Mouse (Mus musculus) ovary, postnatal 14 days (tissue): ENCODE results near the gene Gm21887.
"Not testable (repeated sequence)": the region's sequence is repeated elsewhere in the genome, so short reads cannot be mapped to it uniquely, and the experiment has no call there.

Source experiments
- DNase-seq: peaks from one replicate; pipeline ENCODE4 v3.0.0; 2022; ENCODE audit warnings: low spot score

Gene Gm21887

GRCm38 (mm10) chrX:170013421-170013820 is 4.0 kb downstream of the Gm21887 start:
- DNase-seq = not testable (repeated sequence)

- DNase-seq = not testable (repeated sequence)
Measured at GRCm38 (mm10) chrX:170014038-170014437, 4.6 kb downstream of the Gm21887 start.

DNA sequence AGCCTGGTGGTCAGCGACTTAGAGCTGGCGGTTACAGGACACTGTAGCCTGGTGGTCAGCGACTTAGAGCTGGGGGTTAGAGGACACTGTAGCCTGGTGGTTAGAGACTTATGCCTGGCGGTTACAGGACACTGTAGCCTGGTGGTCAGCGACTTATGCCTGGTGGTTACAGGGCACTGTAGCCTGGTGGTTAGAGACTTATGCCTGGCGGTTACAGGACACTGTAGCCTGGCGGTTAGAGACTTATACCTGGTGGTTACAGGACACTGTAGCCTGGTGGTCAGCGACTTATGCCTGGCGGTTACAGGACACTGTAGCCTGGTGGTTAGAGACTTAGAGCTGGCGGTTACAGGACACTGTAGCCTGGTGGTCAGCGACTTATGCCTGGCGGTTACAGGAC is 6.4 kb downstream of the Gm21887 start:
- not testable (repeated sequence) for DNase-seq

DNA sequence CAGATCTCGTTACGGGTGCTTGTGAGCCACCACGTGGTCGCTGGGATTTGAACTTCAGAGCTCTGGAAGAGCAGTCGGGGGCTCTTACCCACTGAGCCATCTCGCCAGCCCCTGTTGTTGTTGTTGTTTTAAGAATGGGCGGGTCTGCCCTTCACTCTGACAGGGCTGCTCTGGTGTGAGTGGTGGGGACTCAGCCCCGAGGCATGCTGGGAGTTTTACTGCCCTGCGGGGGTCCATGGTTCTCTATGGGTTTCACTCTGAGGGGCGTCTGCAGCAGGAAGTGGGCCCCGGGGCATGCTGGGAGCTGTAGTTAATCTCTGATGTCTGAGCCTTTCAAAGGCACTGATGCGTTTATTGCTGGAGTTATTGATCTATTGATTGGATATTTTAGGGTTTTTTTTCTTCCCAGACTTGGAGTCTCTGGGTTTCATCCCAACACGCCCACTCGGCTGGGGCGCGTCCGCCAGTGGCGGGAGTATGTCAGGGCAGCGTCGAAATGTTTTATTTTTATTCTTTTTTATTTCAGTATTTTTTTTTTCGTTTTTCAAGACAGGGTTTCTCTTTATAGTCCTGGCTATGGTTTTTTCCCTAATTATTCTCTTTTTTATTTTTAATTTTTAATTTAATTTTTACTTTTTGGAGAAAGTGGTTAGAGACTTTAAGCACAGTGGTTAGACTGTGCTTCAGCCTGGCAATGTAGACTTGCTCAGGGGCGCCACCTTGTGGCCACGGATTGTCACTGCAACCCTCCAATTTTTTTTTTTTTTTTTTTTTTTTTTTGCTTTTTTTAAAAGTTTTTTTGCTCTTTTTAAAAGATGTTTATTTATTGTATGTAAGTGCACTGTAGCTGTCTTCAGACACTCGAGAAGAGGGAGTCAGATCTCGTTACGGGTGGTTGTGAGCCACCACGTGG is 8.1 kb downstream of the Gm21887 start:
- not testable (repeated sequence) for DNase-seq

DNA sequence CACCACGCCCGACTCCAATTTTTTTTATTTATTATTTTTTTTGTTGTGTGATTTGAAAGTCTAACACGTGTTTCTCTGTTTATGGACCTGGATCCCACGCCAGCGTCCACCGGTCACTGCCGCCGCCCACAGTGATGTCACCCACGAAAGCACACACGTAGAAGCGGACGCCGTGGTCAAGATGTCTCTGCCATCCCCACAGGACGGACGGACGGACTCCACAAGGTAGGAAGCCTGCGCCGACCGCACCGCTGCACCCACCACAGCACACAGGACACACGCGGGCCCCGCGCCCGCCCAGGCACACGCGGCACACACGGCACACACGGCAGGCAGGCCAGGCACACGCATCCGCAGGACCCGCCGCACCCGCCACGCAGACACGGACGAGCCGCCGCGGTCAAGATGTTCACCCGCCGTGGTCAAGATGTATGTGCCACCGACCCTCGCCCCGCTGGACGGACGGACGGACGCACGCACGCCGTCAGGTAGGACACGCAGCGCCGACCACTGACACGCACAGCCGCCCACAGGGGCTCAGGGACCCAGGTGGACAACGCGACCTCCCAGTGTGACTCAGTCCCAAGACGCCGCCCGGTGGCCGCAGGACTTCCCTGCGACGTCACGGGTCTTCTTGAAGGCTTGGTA is 9.2 kb downstream of the Gm21887 start:
- DNase-seq = not testable (repeated sequence)

DNA sequence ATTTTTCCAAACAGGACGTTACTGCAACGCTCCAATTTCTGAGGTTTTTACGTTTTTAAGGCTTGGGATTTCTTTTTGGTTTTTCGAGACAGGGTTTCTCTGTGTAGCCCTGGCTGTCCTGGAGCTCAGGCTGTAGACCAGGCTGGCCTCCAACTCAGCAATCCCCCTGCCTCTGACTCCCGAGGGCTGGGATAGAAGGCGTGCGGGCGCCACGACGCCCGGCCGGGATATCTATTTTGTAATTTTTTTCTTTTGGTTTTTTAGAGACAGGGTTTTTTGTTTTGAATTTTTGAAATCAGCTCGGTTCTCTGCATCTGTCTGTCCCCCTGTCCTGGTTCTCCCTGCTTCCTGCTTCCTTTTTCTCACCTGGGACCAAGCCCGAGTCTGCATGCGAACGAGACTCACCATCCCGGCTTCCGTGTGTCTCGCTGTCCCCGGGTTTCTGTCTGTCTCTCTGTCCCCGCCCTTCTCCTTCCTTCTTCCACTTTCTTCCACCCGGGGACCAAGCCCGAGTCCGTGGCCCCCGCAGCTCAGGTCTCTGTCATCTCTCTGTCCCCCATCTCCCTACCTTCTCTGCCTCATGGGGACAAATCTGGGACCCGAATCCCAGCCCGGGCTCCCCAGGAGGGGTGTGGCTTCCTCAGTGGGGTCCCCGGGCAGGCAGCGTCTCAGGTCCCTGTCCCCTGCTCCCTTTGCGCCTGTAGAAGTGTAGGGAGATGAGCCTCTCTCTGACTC is 9.9 kb downstream of the Gm21887 start:
- DNase-seq = not testable (repeated sequence)

DNA sequence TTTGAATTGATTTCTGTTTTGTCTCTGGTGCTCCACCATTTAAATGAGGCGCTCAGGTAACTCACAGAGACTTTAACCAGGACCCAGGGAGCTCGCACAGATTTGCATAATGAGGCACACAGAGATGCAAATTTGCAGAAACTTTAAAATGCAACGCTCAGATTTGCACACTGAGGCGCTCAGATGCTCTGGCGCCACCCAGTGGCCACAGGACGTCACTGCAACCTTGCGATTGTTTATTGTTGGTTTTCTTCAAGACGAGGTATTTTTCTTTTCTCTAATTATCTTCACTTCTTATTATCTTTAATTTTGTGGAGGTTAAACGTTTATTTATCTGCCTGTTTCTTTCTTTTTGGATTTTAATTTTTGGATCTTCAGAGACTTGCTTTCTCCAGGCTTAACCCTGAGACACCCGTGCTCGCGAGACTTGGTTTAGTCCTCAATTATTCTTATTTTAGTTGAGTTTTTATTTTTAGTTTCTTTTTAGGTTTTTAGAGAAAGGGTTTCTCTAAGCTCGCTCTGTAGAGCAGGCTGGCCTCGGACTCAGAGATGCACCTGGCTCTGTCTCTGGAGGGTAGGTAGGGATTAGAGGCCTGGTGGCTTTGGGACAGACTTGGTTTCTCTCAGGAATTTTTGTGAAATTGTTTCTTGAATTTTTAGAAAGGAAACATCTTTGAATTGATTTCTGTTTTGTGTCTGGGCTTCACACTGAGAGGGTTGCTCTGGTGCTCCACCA is 10.7 kb downstream of the Gm21887 start:
- DNase-seq = peak; percentile 87

DNA sequence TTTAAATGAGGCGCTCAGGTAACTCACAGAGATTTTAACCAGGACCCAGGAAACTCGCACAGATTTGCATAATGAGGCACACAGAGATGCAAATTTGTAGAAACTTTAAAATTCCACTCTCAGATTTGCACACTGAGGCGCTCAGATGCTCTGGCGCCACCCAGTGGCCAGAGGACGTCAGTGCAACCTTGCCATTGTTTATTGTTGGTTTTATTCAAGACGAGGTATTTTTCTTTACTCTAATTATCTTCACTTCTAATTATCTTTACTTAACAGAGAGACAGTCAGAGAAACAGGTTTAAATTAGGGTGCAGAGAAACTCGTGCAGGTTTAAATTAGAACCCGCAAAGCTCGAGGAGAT is 11.2 kb downstream of the Gm21887 start:
- peak; percentile 72 for DNase-seq

DNA sequence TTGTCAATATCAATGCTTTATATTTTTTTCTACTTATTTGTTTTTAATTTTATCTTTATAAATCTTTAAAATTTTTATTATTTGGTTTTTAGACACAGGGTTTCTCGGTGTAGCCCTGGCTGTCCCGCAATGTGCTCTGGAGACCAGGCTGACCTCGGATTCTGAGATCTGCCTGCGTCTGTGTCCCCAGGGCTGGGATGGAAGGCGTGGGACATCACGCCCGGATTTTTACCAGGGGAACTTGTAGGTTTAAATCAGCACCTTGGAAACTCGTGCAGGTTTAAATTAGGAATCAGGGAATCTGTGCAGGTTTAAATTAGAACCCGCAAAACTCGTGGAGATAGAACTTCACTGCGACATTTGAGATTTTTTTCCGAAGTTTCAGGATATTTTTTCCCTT is 11.7 kb downstream of the Gm21887 start:
- DNase-seq = not testable (repeated sequence)

GRCm38 (mm10) chrX:170021750-170022461 is 12.4 kb downstream of the Gm21887 start:
- not testable (repeated sequence) for DNase-seq
